Mouse (Mus musculus) intestine, postnatal 0 days (tissue): ENCODE measurements around the gene Phykpl. TPM values are rescaled to one million over a fixed set of nuclear protein-coding genes. Genes with fewer than 3 reads are reported as not detected.

ENCODE experiments used
- ATAC-seq: fragments of 200-750 bp; cut with Nextera tagmentation; 2 replicates; pipeline ENCODE4 v1.8.0; 2017; ENCODE audit warnings: mild to moderate bottlenecking, moderate TSS enrichment, moderate library complexity
- H3K27ac ChIP-seq: fragments of 300-500 bp; sonication (generic); 2 replicates; pipeline ENCODE4 v1.5.1; 2014; ENCODE audit warnings: mild to moderate bottlenecking, low read depth, low read length, moderate library complexity
- H3K27me3 ChIP-seq: fragments of 300-500 bp; sonication (generic); replicated peaks from 2 replicates; pipeline ENCODE4 v1.6.1; 2014; ENCODE audit warnings: low read length, mixed read lengths; ENCODE audit not compliant: control insufficient read depth, insufficient read depth
- H3K36me3 ChIP-seq: fragments of 300-500 bp; sonication (generic); 2 replicates; pipeline ENCODE4 v1.6.1; 2014; ENCODE audit warnings: mild to moderate bottlenecking, moderate library complexity; ENCODE audit not compliant: control insufficient read depth, insufficient read depth
- H3K4me1 ChIP-seq: fragments of 300-500 bp; sonication (generic); replicated peaks from 2 replicates; pipeline ENCODE4 v1.6.1; 2014; ENCODE audit warnings: antibody characterized with exemption, low read length, mixed read lengths; ENCODE audit not compliant: control insufficient read depth, insufficient read depth
- H3K4me2 ChIP-seq: fragments of 300-500 bp; sonication (generic); replicated peaks from 2 replicates; pipeline ENCODE4 v1.6.1; 2014; ENCODE audit warnings: low read depth, mild to moderate bottlenecking, moderate library complexity
- H3K4me3 ChIP-seq: fragments of 300-500 bp; sonication (generic); 2 replicates; pipeline ENCODE4 v1.5.1; 2014; ENCODE audit warnings: low read depth, low read length
- H3K9ac ChIP-seq: fragments of 300-500 bp; sonication (generic); 2 replicates; pipeline ENCODE4 v1.6.1; 2014; ENCODE audit warnings: mild to moderate bottlenecking, low read depth, low read length
- H3K9me3 ChIP-seq: fragments of 300-500 bp; sonication (generic); 2 replicates; pipeline ENCODE4 v1.6.1; 2016; ENCODE audit warnings: mixed run types; ENCODE audit not compliant: control insufficient read depth
- CTCF ChIP-seq: sonication (generic); IDR thresholded peaks from 2 replicates; pipeline ENCODE4 v1.5.1; 2016; ENCODE audit warnings: low read depth, mild to moderate bottlenecking, control low read depth, antibody characterized with exemption, moderate library complexity
- WGBS: fragments of 180-500 bp; shearing (Covaris S2); extraction: QIAGEN DNeasy Blood & Tissue Kit; methylation state at CpG from one replicate; pipeline ENCODE4 v1.1.7; 2014; 5-methylcytosine and 5-hydroxymethylcytosine counted together
- polyA plus RNA-seq: library from polyadenylated mRNA; unstranded; fragments of >200 nt; fragmentation: Nextera tagmentation; extraction: Ambion mirVana; gene quantifications from 2 replicates; pipeline ENCODE4 v1.2.1, GENCODE M21; 2015

The Phykpl gene
- polyA plus RNA-seq, 1 experiment from 2014 or later, result 24.2 TPM

- 76% methylated on average over 7 of the region's 7 CpGs for WGBS
- no peak overlapping the region for H3K4me2 ChIP-seq
- ATAC-seq, result no peak
Observed at GRCm38 (mm10) chr11:51640748-51641147, 56.2 kb downstream of the Phykpl start.

GRCm38 (mm10) chr11:51643202-51643601 lies 58.6 kb downstream of the Phykpl start:
- TF ChIP-seq CTCF, result no peak
- peaks cover 21% of the 10 kb centered on the region for H3K36me3 ChIP-seq
- no peaks in the 10 kb centered on the region for H3K9me3 ChIP-seq
- no peak overlapping the region for H3K27ac ChIP-seq
- H3K9ac ChIP-seq, result no peak overlapping the region
- H3K4me2 ChIP-seq, result no peak overlapping the region
- 0 out of 2 replicates have a peak, but pooled peaks cover 3% of the 10 kb centered on the region for H3K4me1 ChIP-seq
- H3K4me3 ChIP-seq, result no peak overlapping the region
- no peak for ATAC-seq
- H3K27me3 ChIP-seq, result no peaks in the 10 kb centered on the region
- 62% methylated on average over 9 of the region's 9 CpGs for WGBS

More at GRCm38 (mm10) chr11:51640748-51641147, 56.2 kb downstream of the Phykpl start:
- Histone ChIP-seq H3K9ac (no peak overlapping the region), H3K36me3 (peaks cover 21% of the 10 kb centered on the region), H3K4me1 (0 out of 2 replicates have a peak, but pooled peaks cover 3% of the 10 kb centered on the region), H3K27ac (no peak overlapping the region), H3K9me3 (no peaks in the 10 kb centered on the region), H3K27me3 (no peaks in the 10 kb centered on the region), H3K4me3 (no peak overlapping the region)
- no peak for TF ChIP-seq CTCF

- Histone ChIP-seq H3K27ac (no peak overlapping the region), H3K9me3 (no peaks in the 10 kb centered on the region), H3K36me3 (peaks cover 21% of the 10 kb centered on the region), H3K4me2 (no peak overlapping the region), H3K27me3 (no peaks in the 10 kb centered on the region), H3K9ac (no peak overlapping the region), H3K4me3 (no peak overlapping the region), H3K4me1 (0 out of 2 replicates have a peak, but pooled peaks cover 3% of the 10 kb centered on the region)
- 62% methylated on average over 15 of the region's 15 CpGs for WGBS
- no peak for ATAC-seq
- no peak for TF ChIP-seq CTCF
Observed at GRCm38 (mm10) chr11:51643761-51644160, 59.2 kb downstream of the Phykpl start.

- H3K4me2 ChIP-seq, result no peak overlapping the region
- H3K4me3 ChIP-seq, result no peak overlapping the region
- no peak for ATAC-seq
- no peak overlapping the region for H3K9ac ChIP-seq
- H3K36me3 ChIP-seq, result peaks cover 21% of the 10 kb centered on the region
- TF ChIP-seq CTCF, result no peak
- H3K9me3 ChIP-seq, result no peaks in the 10 kb centered on the region
- H3K27ac ChIP-seq, result no peak overlapping the region
- WGBS, result 85% methylated on average over 16 of the region's 16 CpGs
- H3K27me3 ChIP-seq, result no peaks in the 10 kb centered on the region
- H3K4me1 ChIP-seq, result 0 out of 2 replicates have a peak, but pooled peaks cover 3% of the 10 kb centered on the region
Observed at GRCm38 (mm10) chr11:51644217-51644616, 59.7 kb downstream of the Phykpl start.

GRCm38 (mm10) chr11:51645293-51645692 lies 60.7 kb downstream of the Phykpl start:
- Histone ChIP-seq H3K27me3 (no peaks in the 10 kb centered on the region), H3K36me3 (peaks cover 21% of the 10 kb centered on the region), H3K27ac (no peak overlapping the region), H3K4me3 (no peak overlapping the region), H3K4me1 (peaks cover 8% of the 10 kb centered on the region), H3K9ac (no peak overlapping the region), H3K9me3 (no peaks in the 10 kb centered on the region), H3K4me2 (no peak overlapping the region)
- ATAC-seq, result no peak
- 75% methylated on average over 13 of the region's 13 CpGs for WGBS
- TF ChIP-seq CTCF, result no peak

- no peak overlapping the region for H3K4me2 ChIP-seq
- WGBS, result 83% methylated on average over 7 of the region's 7 CpGs
Observed at GRCm38 (mm10) chr11:51646245-51646644, 61.7 kb downstream of the Phykpl start.

More at GRCm38 (mm10) chr11:51646245-51646644, 61.7 kb downstream of the Phykpl start:
- ATAC-seq, result no peak
- no peak overlapping the region for H3K9ac ChIP-seq
- no peaks in the 10 kb centered on the region for H3K27me3 ChIP-seq
- no peak overlapping the region for H3K27ac ChIP-seq
- H3K36me3 ChIP-seq, result peaks cover 21% of the 10 kb centered on the region
- H3K4me1 ChIP-seq, result peaks cover 8% of the 10 kb centered on the region
- no peak overlapping the region for H3K4me3 ChIP-seq
- H3K9me3 ChIP-seq, result no peaks in the 10 kb centered on the region
- TF ChIP-seq CTCF, result no peak
